Mouse (Mus musculus): ENCODE data around the gene Tmeff2. TPM values are rescaled to one million over a fixed set of nuclear protein-coding genes. Genes with fewer than 3 reads are reported as not detected.
"Not testable (repeated sequence)": the region's sequence is repeated elsewhere in the genome, so short reads cannot be mapped to it uniquely, and the experiment has no call there.

Tmeff2 gene
- polyA plus RNA-seq (2015; fragmentation: Nextera tagmentation; extraction: Ambion mirVana), result 11.6 and 11.7 TPM in 2 replicates

- not testable (repeated sequence) for H3K27me3 ChIP-seq; H3K4me3 ChIP-seq (replicated peaks); H3K9ac ChIP-seq; H3K27ac ChIP-seq (replicated peaks); H3K9me3 ChIP-seq (replicated peaks); H3K4me2 ChIP-seq (replicated peaks); H3K4me1 ChIP-seq; ATAC-seq (ENCODE audit: insufficient number of reproducible peaks, low FRiP score, low TSS enrichment, low read depth); H3K36me3 ChIP-seq
- WGBS, result 88% methylated on average over 9 of the region's 9 CpGs
Measured at GRCm38 (mm10) chr1:50900386-50900785, at the start of gene Tmeff2. Tmeff2 (plus strand) TSS chr1:50900647.

DNA sequence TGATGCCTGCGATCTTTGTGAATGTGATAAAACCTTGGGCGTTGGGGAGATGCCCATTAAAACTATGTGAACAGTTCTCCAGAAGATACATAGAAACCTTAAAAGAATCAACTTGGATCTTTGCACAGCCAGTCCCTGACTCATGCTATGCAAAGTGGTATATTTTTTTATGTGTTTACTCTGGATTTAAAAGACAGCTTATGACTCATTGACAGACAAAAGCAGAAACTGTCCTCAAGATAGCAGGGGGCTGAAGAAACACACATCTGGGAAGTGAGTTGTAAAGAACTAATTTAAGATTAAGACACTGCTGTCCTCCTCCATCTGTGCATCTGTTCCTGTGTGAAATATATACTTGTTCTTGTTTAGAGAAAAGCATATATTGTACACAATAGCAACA, 38.9 kb upstream of the Tmeff2 start:
- Histone ChIP-seq H3K27ac (replicated peaks) (no peak overlapping the region), H3K9ac (no peak overlapping the region), H3K36me3 (no peaks in the 10 kb centered on the region), H3K4me3 (replicated peaks) (no peak overlapping the region), H3K27me3 (no peaks in the 10 kb centered on the region), H3K4me1 (no peaks in the 10 kb centered on the region), H3K9me3 (replicated peaks) (no peaks in the 10 kb centered on the region), H3K4me2 (replicated peaks) (no peak overlapping the region)
- 88% methylated on average over 2 of the region's 2 CpGs for WGBS
- ATAC-seq (ENCODE audit: insufficient number of reproducible peaks, low FRiP score, low TSS enrichment, low read depth), result no peak

DNA sequence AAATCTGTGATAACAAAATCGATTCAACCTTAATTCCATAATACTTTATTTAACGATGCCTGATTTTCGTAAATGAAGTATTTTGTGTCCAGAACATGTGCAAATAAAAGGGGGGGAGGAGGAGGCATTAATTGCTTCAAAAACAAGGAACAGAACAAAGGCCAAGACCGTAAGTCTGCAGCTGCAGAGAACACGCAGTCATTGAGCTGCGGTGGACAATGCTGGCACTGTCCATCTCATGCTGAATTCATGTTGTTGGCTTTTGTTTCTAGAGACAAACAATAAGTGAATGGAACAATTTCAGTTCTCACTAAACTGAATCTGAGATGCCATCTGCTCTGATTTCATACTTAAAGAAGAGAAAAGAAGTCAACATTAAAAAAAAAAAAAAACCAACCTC, 2.8 kb upstream of the Tmeff2 start:
- Histone ChIP-seq H3K4me1 (no peaks in the 10 kb centered on the region), H3K4me2 (replicated peaks) (no peak overlapping the region), H3K27ac (replicated peaks) (no peak overlapping the region), H3K9me3 (replicated peaks) (no peaks in the 10 kb centered on the region), H3K4me3 (replicated peaks) (no peak overlapping the region), H3K9ac (no peak overlapping the region), H3K36me3 (no peaks in the 10 kb centered on the region), H3K27me3 (no peaks in the 10 kb centered on the region)
- 75% methylated on average over 6 of the region's 6 CpGs for WGBS
- ATAC-seq (ENCODE audit: insufficient number of reproducible peaks, low FRiP score, low TSS enrichment, low read depth), result no peak

GRCm38 (mm10) chr1:50924838-50925355, 24.4 kb downstream of the Tmeff2 start:
- peaks cover 20% of the 10 kb centered on the region for H3K4me1 ChIP-seq
- no peak for ATAC-seq (ENCODE audit: insufficient number of reproducible peaks, low FRiP score, low TSS enrichment, low read depth)
- no peaks in the 10 kb centered on the region for H3K36me3 ChIP-seq
- H3K9me3 ChIP-seq (replicated peaks), result no peaks in the 10 kb centered on the region
- H3K4me3 ChIP-seq (replicated peaks), result no peak overlapping the region
- H3K27me3 ChIP-seq, result peaks cover 49% of the 10 kb centered on the region
- no peak overlapping the region for H3K9ac ChIP-seq
- 37% methylated on average over 5 of the region's 5 CpGs for WGBS
- no peak overlapping the region for H3K27ac ChIP-seq (replicated peaks)
- no peak overlapping the region for H3K4me2 ChIP-seq (replicated peaks)

DNA sequence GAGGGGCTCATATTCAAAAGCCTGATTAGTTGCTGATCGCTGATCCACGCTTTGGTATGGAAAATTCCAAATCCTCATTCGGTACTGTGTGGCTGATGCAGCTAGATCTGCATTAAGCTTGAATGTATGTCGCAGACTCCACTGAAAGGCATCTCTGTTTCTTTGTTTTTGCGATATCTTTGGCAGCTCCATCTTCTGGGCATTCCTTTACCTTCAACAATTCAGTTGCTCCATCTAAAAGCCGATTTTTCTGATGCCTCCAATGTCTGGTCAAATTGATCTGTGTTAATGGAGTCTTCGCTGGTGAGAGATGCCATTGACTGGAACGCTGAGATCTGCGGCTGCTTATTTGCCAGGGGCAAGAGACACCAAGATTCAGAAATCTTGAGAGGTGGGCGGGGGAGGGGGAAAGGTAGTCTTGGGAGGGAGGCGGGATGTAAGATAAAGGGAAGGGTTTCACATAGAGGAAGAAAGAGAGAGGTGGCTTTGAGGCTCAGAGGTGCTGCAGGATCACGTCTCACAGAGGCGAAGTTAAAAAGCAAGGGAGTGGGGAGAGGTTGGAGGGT, 25.0 kb downstream of the Tmeff2 start:
- no peaks in the 10 kb centered on the region for H3K36me3 ChIP-seq
- H3K4me2 ChIP-seq (replicated peaks), result peak overlapping the region; percentile 99
- no peak overlapping the region for H3K27ac ChIP-seq (replicated peaks)
- no peaks in the 10 kb centered on the region for H3K9me3 ChIP-seq (replicated peaks)
- H3K4me1 ChIP-seq, result peaks cover 20% of the 10 kb centered on the region
- 6% methylated on average over 13 of the region's 13 CpGs for WGBS
- no peak overlapping the region for H3K9ac ChIP-seq
- peaks cover 49% of the 10 kb centered on the region for H3K27me3 ChIP-seq
- ATAC-seq (ENCODE audit: insufficient number of reproducible peaks, low FRiP score, low TSS enrichment, low read depth), result no peak
- H3K4me3 ChIP-seq (replicated peaks), result no peak overlapping the region

DNA sequence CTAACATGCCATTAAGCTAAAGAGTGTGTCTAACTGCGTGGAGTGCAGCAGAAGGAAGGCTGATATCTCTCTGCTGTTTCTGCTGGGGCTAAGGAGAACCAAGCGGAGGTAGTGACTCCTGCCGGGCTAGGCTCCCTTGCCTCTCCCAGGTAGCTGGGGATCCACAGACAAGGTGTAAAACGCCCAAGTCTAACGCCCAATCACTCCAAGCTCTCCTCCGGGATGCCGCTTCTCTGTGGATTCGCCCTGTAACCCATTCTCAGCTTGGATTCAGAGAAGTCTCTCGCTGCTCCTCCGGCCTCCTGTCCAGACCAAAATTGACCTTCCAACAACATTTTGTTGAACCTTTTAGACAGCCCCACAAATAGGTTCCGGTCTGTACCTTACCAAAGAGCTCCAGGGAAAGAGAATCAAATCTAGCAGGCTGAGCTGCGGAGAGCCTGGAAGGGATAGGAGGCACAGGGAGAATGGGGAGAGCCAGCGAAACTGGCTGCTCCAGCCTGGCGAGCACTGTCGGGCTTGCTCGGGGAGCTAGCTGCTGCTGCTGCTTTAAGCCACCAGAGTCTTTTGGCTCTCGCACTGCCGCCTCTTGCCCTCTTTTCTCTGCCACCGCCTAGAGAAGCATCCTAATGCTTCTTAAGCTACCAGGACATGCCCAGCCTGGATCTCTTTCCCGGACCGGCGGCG, 26.1 kb downstream of the Tmeff2 start:
- Histone ChIP-seq H3K27me3 (peaks cover 53% of the 10 kb centered on the region), H3K4me2 (replicated peaks) (peak overlapping the region; percentile 99), H3K4me1 (peaks cover 20% of the 10 kb centered on the region), H3K36me3 (no peaks in the 10 kb centered on the region), H3K4me3 (replicated peaks) (peak overlapping the region; percentile 59), H3K27ac (replicated peaks) (no peak overlapping the region), H3K9me3 (replicated peaks) (no peaks in the 10 kb centered on the region), H3K9ac (no peak overlapping the region)
- 1% methylated on average over 23 of the region's 23 CpGs for WGBS
- 0 out of 2 replicates have a peak, but pooled peaks have one; percentile 10 for ATAC-seq (ENCODE audit: insufficient number of reproducible peaks, low FRiP score, low TSS enrichment, low read depth)

GRCm38 (mm10) chr1:50927077-50927611, 26.7 kb downstream of the Tmeff2 start:
- under 1% methylated on average over 37 of the region's 37 CpGs for WGBS

GRCm38 (mm10) chr1:50927679-50928187, 27.3 kb downstream of the Tmeff2 start:
- Histone ChIP-seq H3K36me3 (no peaks in the 10 kb centered on the region), H3K4me2 (replicated peaks) (peak overlapping the region; percentile 99), H3K27ac (replicated peaks) (no peak overlapping the region), H3K4me3 (replicated peaks) (peak overlapping the region; percentile 59), H3K27me3 (peaks cover 53% of the 10 kb centered on the region), H3K9me3 (replicated peaks) (no peaks in the 10 kb centered on the region), H3K4me1 (peaks cover 20% of the 10 kb centered on the region), H3K9ac (peak overlapping the region; percentile 29; the same call in 1 of the 2 replicates)
- WGBS, result under 1% methylated on average over 35 of the region's 35 CpGs
- peak; percentile 63 for ATAC-seq (ENCODE audit: insufficient number of reproducible peaks, low FRiP score, low TSS enrichment, low read depth)

More at GRCm38 (mm10) chr1:50927077-50927611, 26.7 kb downstream of the Tmeff2 start:
- peak; percentile 94 for ATAC-seq (ENCODE audit: insufficient number of reproducible peaks, low FRiP score, low TSS enrichment, low read depth)
- Histone ChIP-seq H3K4me1 (peaks cover 20% of the 10 kb centered on the region), H3K9me3 (replicated peaks) (no peaks in the 10 kb centered on the region), H3K36me3 (no peaks in the 10 kb centered on the region), H3K9ac (peak overlapping the region; percentile 29; the same call in 1 of the 2 replicates), H3K27ac (replicated peaks) (no peak overlapping the region), H3K27me3 (peaks cover 53% of the 10 kb centered on the region), H3K4me2 (replicated peaks) (peak overlapping the region; percentile 99), H3K4me3 (replicated peaks) (peak overlapping the region; percentile 59)

DNA sequence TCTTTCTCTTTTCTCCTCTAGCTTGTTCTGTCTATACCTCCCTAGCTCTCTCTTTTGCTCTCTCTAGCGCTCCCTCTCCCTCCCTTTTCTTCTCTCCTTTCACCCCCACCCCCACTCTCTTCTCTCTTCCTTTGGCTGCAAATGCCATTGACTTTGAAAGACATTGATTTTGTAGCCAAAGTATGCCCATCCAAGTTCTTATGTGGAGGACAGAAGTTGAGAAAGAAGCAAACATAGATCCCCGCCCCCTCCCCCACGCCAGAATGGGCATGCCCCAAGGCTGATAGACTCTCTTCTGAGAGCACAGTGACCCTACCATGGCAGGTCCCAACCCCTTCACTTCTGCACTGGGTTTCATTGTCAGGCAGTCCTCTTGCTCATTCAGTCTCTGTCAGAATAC, 28.3 kb downstream of the Tmeff2 start:
- peaks cover 53% of the 10 kb centered on the region for H3K27me3 ChIP-seq
- no peaks in the 10 kb centered on the region for H3K9me3 ChIP-seq (replicated peaks)
- 7% methylated on average over 3 of the region's 3 CpGs for WGBS
- ATAC-seq (ENCODE audit: insufficient number of reproducible peaks, low FRiP score, low TSS enrichment, low read depth), result no peak
- H3K4me1 ChIP-seq, result peaks cover 20% of the 10 kb centered on the region
- no peak overlapping the region for H3K9ac ChIP-seq
- no peak overlapping the region for H3K4me2 ChIP-seq (replicated peaks)
- H3K36me3 ChIP-seq, result no peaks in the 10 kb centered on the region
- H3K27ac ChIP-seq (replicated peaks), result no peak overlapping the region
- H3K4me3 ChIP-seq (replicated peaks), result no peak overlapping the region

DNA sequence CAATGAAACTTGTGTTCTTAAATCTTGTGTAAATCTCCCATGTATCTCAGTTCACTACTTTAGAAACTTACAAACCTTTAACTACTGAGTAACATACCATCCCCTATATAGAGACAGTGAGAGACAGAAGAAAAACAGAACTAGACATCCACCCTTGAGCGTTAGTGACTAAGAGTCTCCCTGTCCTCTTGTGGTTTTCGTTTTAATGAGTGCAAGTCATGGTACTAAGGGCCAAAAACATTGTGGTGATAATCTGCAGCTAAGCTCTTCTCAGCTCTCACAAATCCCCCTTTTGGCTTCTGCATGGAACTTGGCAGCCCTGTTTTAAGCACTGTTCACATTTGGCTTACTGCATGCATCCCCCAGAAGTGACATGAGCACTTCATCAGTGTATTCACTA, 34.6 kb downstream of the Tmeff2 start:
- no peaks in the 10 kb centered on the region for H3K4me1 ChIP-seq
- H3K27me3 ChIP-seq, result 0 out of 2 replicates have a peak, but pooled peaks cover 4% of the 10 kb centered on the region
- H3K27ac ChIP-seq (replicated peaks), result no peak overlapping the region
- H3K4me2 ChIP-seq (replicated peaks), result no peak overlapping the region
- no peaks in the 10 kb centered on the region for H3K36me3 ChIP-seq
- H3K4me3 ChIP-seq (replicated peaks), result no peak overlapping the region
- WGBS, result 60% methylated on average over 2 of the region's 2 CpGs
- H3K9ac ChIP-seq, result no peak overlapping the region
- no peak for ATAC-seq (ENCODE audit: insufficient number of reproducible peaks, low FRiP score, low TSS enrichment, low read depth)
- no peaks in the 10 kb centered on the region for H3K9me3 ChIP-seq (replicated peaks)

DNA sequence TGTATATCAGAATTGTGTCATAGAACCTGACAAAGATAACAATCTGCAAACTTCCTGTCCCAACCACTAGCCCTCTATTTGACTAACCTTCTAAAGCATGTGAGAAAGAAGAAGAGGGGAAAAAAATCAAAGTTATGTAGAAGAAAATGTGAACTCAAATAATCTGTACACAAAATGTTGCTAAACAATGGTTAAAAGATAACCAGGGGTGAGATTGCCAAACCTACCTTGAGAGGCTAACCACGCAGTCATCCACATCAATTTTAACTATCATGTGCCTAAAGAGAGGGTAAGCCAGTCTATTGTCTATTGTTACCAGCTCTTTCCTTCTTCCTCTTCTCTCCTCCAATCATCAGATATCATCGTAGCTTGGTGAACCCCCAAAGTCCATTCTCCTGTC, 35.0 kb downstream of the Tmeff2 start:
- ATAC-seq (ENCODE audit: insufficient number of reproducible peaks, low FRiP score, low TSS enrichment, low read depth), result no peak
- no peak overlapping the region for H3K27ac ChIP-seq (replicated peaks)
- no peak overlapping the region for H3K9ac ChIP-seq
- H3K9me3 ChIP-seq (replicated peaks), result no peaks in the 10 kb centered on the region
- H3K4me1 ChIP-seq, result no peaks in the 10 kb centered on the region
- 77% methylated on average over 2 of the region's 2 CpGs for WGBS
- H3K4me3 ChIP-seq (replicated peaks), result no peak overlapping the region
- H3K27me3 ChIP-seq, result 0 out of 2 replicates have a peak, but pooled peaks cover 3% of the 10 kb centered on the region
- no peak overlapping the region for H3K4me2 ChIP-seq (replicated peaks)
- no peaks in the 10 kb centered on the region for H3K36me3 ChIP-seq
